Mouse (Mus musculus): Measurements from ENCODE around the gene Pdzd2.

GRCm38 (mm10) chr15:12742117-12742906, 2.6 kb upstream of the Pdzd2 start:
- TF ChIP-seq POLR2A (IDR thresholded peaks at IDR 0.05; ENCODE audit: low read depth, low read length), result no peak
- TF ChIP-seq CTCF (IDR thresholded peaks at IDR 0.05; ENCODE audit: extremely low read depth, insufficient read depth, insufficient read length, insufficient replicate concordance), result no peak

Measured in spleen, adult 2 months (tissue).